Mouse (Mus musculus): Measurements from ENCODE around the gene Bpifb3. TPM values are rescaled to one million over a fixed set of nuclear protein-coding genes. Genes with fewer than 3 reads are reported as not detected.

Gene Bpifb3
- polyA plus RNA-seq, 1 experiment from 2014 or later, result not detected

GRCm38 (mm10) chr2:153914151-153914550, 3.9 kb upstream of the Bpifb3 start:
- no peaks in the 10 kb centered on the region for H3K4me1 ChIP-seq (ENCODE audit: insufficient read depth)
- no peak overlapping the region for H3K4me3 ChIP-seq (ENCODE audit: low read depth, low read length)
- no peaks in the 10 kb centered on the region for H3K36me3 ChIP-seq (ENCODE audit: insufficient read depth)
- no peak overlapping the region for H3K4me2 ChIP-seq
- ATAC-seq (ENCODE audit: insufficient read depth) (no peak), DNase-seq (no peak)
- TF ChIP-seq CTCF (IDR thresholded peaks at IDR 0.05; ENCODE audit: low read depth), result no peak
- WGBS, result 57% methylated on average over 5 of the region's 5 CpGs
- H3K9ac ChIP-seq, result no peak overlapping the region
- H3K27ac ChIP-seq (ENCODE audit: low read depth), result no peak overlapping the region
- H3K27me3 ChIP-seq (ENCODE audit: insufficient read depth, low read length), result no peaks in the 10 kb centered on the region
- no peaks in the 10 kb centered on the region for H3K9me3 ChIP-seq (ENCODE audit: low read depth, low read length)

- H3K9me3 ChIP-seq (ENCODE audit: low read depth, low read length), result no peaks in the 10 kb centered on the region
- H3K4me2 ChIP-seq, result no peak overlapping the region
- ATAC-seq (ENCODE audit: insufficient read depth), result no peak
- no peaks in the 10 kb centered on the region for H3K4me1 ChIP-seq (ENCODE audit: insufficient read depth)
- 86% methylated on average over 6 of the region's 6 CpGs for WGBS
- H3K9ac ChIP-seq, result no peak overlapping the region
- no peak overlapping the region for H3K27ac ChIP-seq (ENCODE audit: low read depth)
- DNase-seq, result no peak
- H3K4me3 ChIP-seq (ENCODE audit: low read depth, low read length), result no peak overlapping the region
- H3K36me3 ChIP-seq (ENCODE audit: insufficient read depth), result no peaks in the 10 kb centered on the region
- no peaks in the 10 kb centered on the region for H3K27me3 ChIP-seq (ENCODE audit: insufficient read depth, low read length)
- no peak for TF ChIP-seq CTCF (IDR thresholded peaks at IDR 0.05; ENCODE audit: low read depth)
These were observed 3.2 kb downstream of the Bpifb3 start for GRCm38 (mm10) chr2:153921246-153921645.

GRCm38 (mm10) chr2:153929871-153930413, 11.9 kb downstream of the Bpifb3 start:
- no peak for ATAC-seq (ENCODE audit: insufficient read depth)
- DNase-seq, result peak; percentile 72
- peak; percentile 95 for TF ChIP-seq CTCF (IDR thresholded peaks at IDR 0.05; ENCODE audit: low read depth)

DNA sequence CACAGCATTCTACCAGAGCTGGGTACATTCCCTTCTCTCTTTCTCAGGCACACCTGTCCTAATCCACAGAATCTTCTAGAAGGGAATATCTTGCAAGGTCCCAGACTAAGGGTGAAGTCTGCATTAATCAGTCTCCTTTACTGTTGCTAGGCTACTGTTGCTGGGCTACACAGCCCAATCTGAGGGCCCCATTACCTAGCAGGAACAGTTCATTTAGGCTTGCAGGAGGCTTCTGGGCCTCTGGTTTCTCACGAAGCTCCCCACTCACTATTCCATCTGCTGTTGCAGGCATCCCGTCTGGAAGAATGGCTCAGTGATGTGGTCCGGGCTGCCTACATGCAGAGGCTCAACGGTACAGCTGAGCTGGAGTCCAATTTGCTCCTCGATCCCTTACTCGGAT, 13.1 kb downstream of the Bpifb3 start:
- no peak for ATAC-seq (ENCODE audit: insufficient read depth)
- no peak overlapping the region for H3K9ac ChIP-seq
- H3K27me3 ChIP-seq (ENCODE audit: insufficient read depth, low read length), result no peaks in the 10 kb centered on the region
- H3K36me3 ChIP-seq (ENCODE audit: insufficient read depth), result no peaks in the 10 kb centered on the region
- H3K4me2 ChIP-seq, result no peak overlapping the region
- H3K4me1 ChIP-seq (ENCODE audit: insufficient read depth), result no peaks in the 10 kb centered on the region
- H3K27ac ChIP-seq (ENCODE audit: low read depth), result no peak overlapping the region
- 69% methylated on average over 6 of the region's 6 CpGs for WGBS
- TF ChIP-seq CTCF (IDR thresholded peaks at IDR 0.05; ENCODE audit: low read depth), result no peak
- no peaks in the 10 kb centered on the region for H3K9me3 ChIP-seq (ENCODE audit: low read depth, low read length)
- DNase-seq, result no peak
- H3K4me3 ChIP-seq (ENCODE audit: low read depth, low read length), result no peak overlapping the region

More at GRCm38 (mm10) chr2:153929871-153930413, 11.9 kb downstream of the Bpifb3 start:
- Histone ChIP-seq H3K4me1 (ENCODE audit: insufficient read depth) (no peaks in the 10 kb centered on the region), H3K27me3 (ENCODE audit: insufficient read depth, low read length) (no peaks in the 10 kb centered on the region), H3K27ac (ENCODE audit: low read depth) (no peak overlapping the region), H3K4me2 (no peak overlapping the region), H3K9me3 (ENCODE audit: low read depth, low read length) (no peaks in the 10 kb centered on the region), H3K36me3 (ENCODE audit: insufficient read depth) (no peaks in the 10 kb centered on the region), H3K9ac (no peak overlapping the region), H3K4me3 (ENCODE audit: low read depth, low read length) (no peak overlapping the region)
- 40% methylated on average over 3 of the region's 3 CpGs for WGBS

GRCm38 (mm10) chr2:153933311-153933710, 15.3 kb downstream of the Bpifb3 start:
- Histone ChIP-seq H3K4me3 (ENCODE audit: low read depth, low read length) (no peak overlapping the region), H3K36me3 (ENCODE audit: insufficient read depth) (no peaks in the 10 kb centered on the region), H3K9me3 (ENCODE audit: low read depth, low read length) (no peaks in the 10 kb centered on the region), H3K9ac (no peak overlapping the region), H3K27ac (ENCODE audit: low read depth) (no peak overlapping the region), H3K4me1 (ENCODE audit: insufficient read depth) (no peaks in the 10 kb centered on the region), H3K4me2 (no peak overlapping the region), H3K27me3 (ENCODE audit: insufficient read depth, low read length) (no peaks in the 10 kb centered on the region)
- DNase-seq (no peak), ATAC-seq (ENCODE audit: insufficient read depth) (no peak)
- TF ChIP-seq CTCF (IDR thresholded peaks at IDR 0.05; ENCODE audit: low read depth), result no peak
- 70% methylated on average over 6 of the region's 6 CpGs for WGBS

DNA sequence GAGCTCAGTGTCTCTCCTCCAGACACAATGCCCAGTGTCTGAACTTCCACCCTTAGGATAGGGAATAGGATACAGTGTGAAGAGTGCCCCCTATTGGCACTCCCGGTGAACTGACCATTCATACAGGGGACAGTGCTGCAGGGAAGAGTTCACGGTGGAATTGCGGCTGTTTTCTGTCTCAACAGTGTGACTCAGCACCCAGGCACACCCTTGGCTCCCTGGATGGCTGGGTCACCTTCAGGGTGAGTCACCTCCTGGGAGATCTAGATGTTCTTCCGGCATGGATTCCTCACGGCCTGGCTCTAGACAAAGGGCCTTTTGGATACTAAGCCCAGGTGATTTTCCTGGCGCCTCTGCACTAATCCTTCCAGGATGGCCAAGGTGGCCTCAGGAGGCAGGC, 17.3 kb downstream of the Bpifb3 start:
- ATAC-seq (ENCODE audit: insufficient read depth), result no peak
- WGBS, result 85% methylated on average over 6 of the region's 6 CpGs
- no peak for DNase-seq

DNA sequence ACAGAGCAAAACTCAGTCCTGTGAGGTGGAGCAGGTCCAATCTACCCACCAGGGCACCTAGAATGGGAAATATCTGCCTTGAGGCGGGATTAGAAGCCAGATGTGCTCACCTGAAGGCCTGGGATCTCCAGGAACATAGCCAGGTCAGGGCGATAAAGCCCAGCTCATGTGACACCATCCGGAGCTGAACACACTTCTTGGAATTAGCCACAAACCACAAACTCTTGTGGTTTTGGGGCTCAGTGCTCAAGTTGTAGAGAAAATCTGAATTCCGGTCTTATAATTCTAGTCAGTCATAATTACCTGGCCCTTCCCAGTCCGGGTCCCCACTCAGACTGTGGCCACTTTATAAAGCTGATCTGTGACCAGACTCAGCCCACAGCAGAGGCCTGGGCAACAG, 19.8 kb downstream of the Bpifb3 start, which contains the start of gene Bpifb4:
Gene Bpifb4, plus strand, starts transcription at position 370 of the 400 bp plus-strand sequence.
- no peak for TF ChIP-seq CTCF (IDR thresholded peaks at IDR 0.05; ENCODE audit: low read depth)
- H3K36me3 ChIP-seq (ENCODE audit: insufficient read depth), result no peaks in the 10 kb centered on the region
- no peaks in the 10 kb centered on the region for H3K4me1 ChIP-seq (ENCODE audit: insufficient read depth)
- WGBS, result 79% methylated on average over 5 of the region's 5 CpGs
- no peak for DNase-seq
- H3K9me3 ChIP-seq (ENCODE audit: low read depth, low read length), result no peaks in the 10 kb centered on the region
- no peak within 1 kb of the TSS for H3K4me3 ChIP-seq (ENCODE audit: low read depth, low read length)
- no peak within 1 kb of the TSS for H3K27ac ChIP-seq (ENCODE audit: low read depth)
- H3K27me3 ChIP-seq (ENCODE audit: insufficient read depth, low read length), result no peaks in the 10 kb centered on the region
- H3K9ac ChIP-seq, result no peak within 1 kb of the TSS
- H3K4me2 ChIP-seq, result no peak within 1 kb of the TSS
- ATAC-seq (ENCODE audit: insufficient read depth), result no peak

More for the DNA sequence above, 17.3 kb downstream of the Bpifb3 start:
- no peak for TF ChIP-seq CTCF (IDR thresholded peaks at IDR 0.05; ENCODE audit: low read depth)
- Histone ChIP-seq H3K9me3 (ENCODE audit: low read depth, low read length) (no peaks in the 10 kb centered on the region), H3K36me3 (ENCODE audit: insufficient read depth) (no peaks in the 10 kb centered on the region), H3K27ac (ENCODE audit: low read depth) (no peak overlapping the region), H3K9ac (no peak overlapping the region), H3K4me3 (ENCODE audit: low read depth, low read length) (no peak overlapping the region), H3K4me2 (no peak overlapping the region), H3K27me3 (ENCODE audit: insufficient read depth, low read length) (no peaks in the 10 kb centered on the region), H3K4me1 (ENCODE audit: insufficient read depth) (no peaks in the 10 kb centered on the region)

All from lung, embryonic 14.5 days (tissue).